Mouse (Mus musculus): Measurements from ENCODE around the gene Hacd4. TPM values are rescaled to one million over a fixed set of nuclear protein-coding genes. Genes with fewer than 3 reads are reported as not detected.

The Hacd4 gene
- 12.0 and 13.4 TPM in 2 replicates for polyA plus RNA-seq (2015; fragmentation: Nextera tagmentation; extraction: Ambion mirVana)

- Histone ChIP-seq H3K27ac (no peak within 1 kb of the TSS), H3K4me3 (replicated peaks) (peak within 1 kb of the TSS; percentile 46), H3K9me3 (no peaks in the 10 kb centered on the region), H3K9ac (peak within 1 kb of the TSS; percentile 37; the same call in 1 of the 2 replicates), H3K36me3 (no peaks in the 10 kb centered on the region), H3K4me2 (peak within 1 kb of the TSS; percentile 71), H3K4me1 (0 out of 2 replicates have a peak, but pooled peaks cover 6% of the 10 kb centered on the region), H3K27me3 (replicated peaks) (no peaks in the 10 kb centered on the region)
- 3% methylated on average over 14 of the region's 14 CpGs for WGBS
- ATAC-seq (ENCODE audit: insufficient read depth, low FRiP score, low read depth) = peak; percentile 87
Measured at GRCm38 (mm10) chr4:88438326-88438989, at the start of gene Hacd4. Hacd4 (minus strand) TSS chr4:88438928.

- no peak overlapping the region for H3K9ac ChIP-seq
- H3K4me3 ChIP-seq (replicated peaks) = no peak overlapping the region
Measured at GRCm38 (mm10) chr4:88488107-88488506, 49.4 kb upstream of the Hacd4 start.

GRCm38 (mm10) chr4:88480130-88480529 is 41.4 kb upstream of the Hacd4 start:
- ATAC-seq (ENCODE audit: insufficient read depth, low FRiP score, low read depth) = no peak
- Histone ChIP-seq H3K4me3 (replicated peaks) (no peak overlapping the region), H3K4me1 (peaks cover 4% of the 10 kb centered on the region; the same call in 1 of the 2 replicates), H3K27ac (0 out of 2 replicates have a peak overlapping the region, but pooled peaks have one; percentile 22), H3K4me2 (no peak overlapping the region), H3K9ac (no peak overlapping the region), H3K27me3 (replicated peaks) (no peaks in the 10 kb centered on the region), H3K36me3 (no peaks in the 10 kb centered on the region), H3K9me3 (no peaks in the 10 kb centered on the region)
- WGBS = 57% methylated on average over 6 of the region's 6 CpGs

More at GRCm38 (mm10) chr4:88488107-88488506, 49.4 kb upstream of the Hacd4 start:
- H3K36me3 ChIP-seq = no peaks in the 10 kb centered on the region
- no peak overlapping the region for H3K27ac ChIP-seq
- 65% methylated on average over 3 of the region's 3 CpGs for WGBS
- no peak overlapping the region for H3K4me2 ChIP-seq
- H3K4me1 ChIP-seq = no peaks in the 10 kb centered on the region
- H3K9me3 ChIP-seq = no peaks in the 10 kb centered on the region
- H3K27me3 ChIP-seq (replicated peaks) = no peaks in the 10 kb centered on the region
- no peak for ATAC-seq (ENCODE audit: insufficient read depth, low FRiP score, low read depth)

GRCm38 (mm10) chr4:88478809-88479186 is 40.1 kb upstream of the Hacd4 start:
- WGBS = 55% methylated on average over 9 of the region's 9 CpGs
- no peaks in the 10 kb centered on the region for H3K27me3 ChIP-seq (replicated peaks)
- ATAC-seq (ENCODE audit: insufficient read depth, low FRiP score, low read depth) = no peak
- H3K4me1 ChIP-seq = peaks cover 4% of the 10 kb centered on the region; the same call in 1 of the 2 replicates
- H3K4me3 ChIP-seq (replicated peaks) = no peak overlapping the region
- H3K9ac ChIP-seq = no peak overlapping the region
- H3K27ac ChIP-seq = no peak overlapping the region
- no peaks in the 10 kb centered on the region for H3K9me3 ChIP-seq
- no peaks in the 10 kb centered on the region for H3K36me3 ChIP-seq
- no peak overlapping the region for H3K4me2 ChIP-seq

- ATAC-seq (ENCODE audit: insufficient read depth, low FRiP score, low read depth) = no peak
- 54% methylated on average over 4 of the region's 4 CpGs for WGBS
- Histone ChIP-seq H3K4me1 (peaks cover 4% of the 10 kb centered on the region; the same call in 1 of the 2 replicates), H3K4me2 (no peak overlapping the region), H3K4me3 (replicated peaks) (no peak overlapping the region), H3K27me3 (replicated peaks) (no peaks in the 10 kb centered on the region), H3K9me3 (no peaks in the 10 kb centered on the region), H3K27ac (no peak overlapping the region), H3K36me3 (no peaks in the 10 kb centered on the region), H3K9ac (no peak overlapping the region)
Measured at GRCm38 (mm10) chr4:88478177-88478808, 39.6 kb upstream of the Hacd4 start.

- H3K27ac ChIP-seq = peak overlapping the region; percentile 48
- H3K9me3 ChIP-seq = no peaks in the 10 kb centered on the region
- no peaks in the 10 kb centered on the region for H3K36me3 ChIP-seq
- H3K4me3 ChIP-seq (replicated peaks) = no peak overlapping the region
- WGBS = 38% methylated on average over 4 of the region's 4 CpGs
- H3K27me3 ChIP-seq (replicated peaks) = no peaks in the 10 kb centered on the region
- no peak overlapping the region for H3K9ac ChIP-seq
- H3K4me1 ChIP-seq = peaks cover 8% of the 10 kb centered on the region; the same call in 1 of the 2 replicates
- ATAC-seq (ENCODE audit: insufficient read depth, low FRiP score, low read depth) = peak; percentile 29; the same call in 1 of the 2 replicates
- H3K4me2 ChIP-seq = no peak overlapping the region
Measured at GRCm38 (mm10) chr4:88476511-88477210, 37.9 kb upstream of the Hacd4 start.

- H3K4me3 ChIP-seq (replicated peaks) = no peak overlapping the region
- H3K27ac ChIP-seq = peak overlapping the region; percentile 48
- H3K9me3 ChIP-seq = no peaks in the 10 kb centered on the region
- 85% methylated on average over 3 of the region's 3 CpGs for WGBS
- peaks cover 8% of the 10 kb centered on the region; the same call in 1 of the 2 replicates for H3K4me1 ChIP-seq
- no peaks in the 10 kb centered on the region for H3K36me3 ChIP-seq
- ATAC-seq (ENCODE audit: insufficient read depth, low FRiP score, low read depth) = no peak
- no peaks in the 10 kb centered on the region for H3K27me3 ChIP-seq (replicated peaks)
- H3K9ac ChIP-seq = no peak overlapping the region
- H3K4me2 ChIP-seq = no peak overlapping the region
Measured at GRCm38 (mm10) chr4:88476084-88476483, 37.4 kb upstream of the Hacd4 start.

GRCm38 (mm10) chr4:88471528-88471927 is 32.8 kb upstream of the Hacd4 start:
- WGBS = 48% methylated on average over 2 of the region's 2 CpGs
- no peaks in the 10 kb centered on the region for H3K9me3 ChIP-seq
- no peaks in the 10 kb centered on the region for H3K36me3 ChIP-seq
- no peak overlapping the region for H3K9ac ChIP-seq
- no peak overlapping the region for H3K4me3 ChIP-seq (replicated peaks)
- no peak for ATAC-seq (ENCODE audit: insufficient read depth, low FRiP score, low read depth)
- peaks cover 8% of the 10 kb centered on the region; the same call in 1 of the 2 replicates for H3K4me1 ChIP-seq
- no peaks in the 10 kb centered on the region for H3K27me3 ChIP-seq (replicated peaks)
- no peak overlapping the region for H3K4me2 ChIP-seq
- no peak overlapping the region for H3K27ac ChIP-seq

- no peaks in the 10 kb centered on the region for H3K36me3 ChIP-seq
- no peaks in the 10 kb centered on the region for H3K9me3 ChIP-seq
- H3K4me1 ChIP-seq = no peaks in the 10 kb centered on the region
- H3K27me3 ChIP-seq (replicated peaks) = no peaks in the 10 kb centered on the region
- H3K4me3 ChIP-seq (replicated peaks) = no peak overlapping the region
- ATAC-seq (ENCODE audit: insufficient read depth, low FRiP score, low read depth) = no peak
- no peak overlapping the region for H3K9ac ChIP-seq
- no peak overlapping the region for H3K4me2 ChIP-seq
- H3K27ac ChIP-seq = no peak overlapping the region
- WGBS = 73% methylated on average over 4 of the region's 4 CpGs
Measured at GRCm38 (mm10) chr4:88464574-88464973, 25.8 kb upstream of the Hacd4 start.

GRCm38 (mm10) chr4:88462981-88463646 is 24.4 kb upstream of the Hacd4 start:
- Histone ChIP-seq H3K36me3 (no peaks in the 10 kb centered on the region), H3K4me2 (no peak overlapping the region), H3K9ac (no peak overlapping the region), H3K4me1 (no peaks in the 10 kb centered on the region), H3K27ac (no peak overlapping the region), H3K9me3 (no peaks in the 10 kb centered on the region), H3K4me3 (replicated peaks) (no peak overlapping the region), H3K27me3 (replicated peaks) (no peaks in the 10 kb centered on the region)
- no peak for ATAC-seq (ENCODE audit: insufficient read depth, low FRiP score, low read depth)
- WGBS = 66% methylated on average over 8 of the region's 8 CpGs

- 85% methylated on average over 1 of the region's 1 CpGs for WGBS
- no peak for ATAC-seq (ENCODE audit: insufficient read depth, low FRiP score, low read depth)
- Histone ChIP-seq H3K4me3 (replicated peaks) (no peak overlapping the region), H3K4me2 (no peak overlapping the region), H3K27me3 (replicated peaks) (no peaks in the 10 kb centered on the region), H3K9ac (no peak overlapping the region), H3K9me3 (no peaks in the 10 kb centered on the region), H3K36me3 (no peaks in the 10 kb centered on the region), H3K4me1 (no peaks in the 10 kb centered on the region), H3K27ac (no peak overlapping the region)
Measured at GRCm38 (mm10) chr4:88462501-88462900, 23.8 kb upstream of the Hacd4 start.

Data from stomach, embryonic 15.5 days (tissue).